Mouse (Mus musculus) myocyte (in vitro differentiated cells): Measurements from ENCODE around the gene Os9.

ENCODE experiments used
- MAX ChIP-seq: IDR thresholded peaks from one replicate; pipeline ENCODE4 v1.6.1; 2011; ENCODE audit warnings: low read depth, mild to moderate bottlenecking, control low read depth
- MYOD1 ChIP-seq, 3 experiments: IDR thresholded peaks; one replicate each; pipeline ENCODE4 v1.6.1; 2011; ENCODE audit warnings: control low read depth in 2 of 3, low read depth in 2 of 3, mild to moderate bottlenecking in 2 of 3, moderate library complexity in 1 of 3; ENCODE audit not compliant: insufficient read length in 2 of 3, control insufficient read depth in 1 of 3
- MYOG ChIP-seq, 3 experiments: IDR thresholded peaks; one replicate each; pipeline ENCODE4 v1.6.1; 2011; ENCODE audit warnings: control low read depth in 2 of 3, low read depth in 2 of 3, mild to moderate bottlenecking in 2 of 3; ENCODE audit not compliant: insufficient read length in 2 of 3, control insufficient read depth in 1 of 3, insufficient read depth in 1 of 3
- POLR2A ChIP-seq: IDR thresholded peaks from one replicate; pipeline ENCODE4 v1.6.1; 2011; ENCODE audit warnings: low read depth, mild to moderate bottlenecking, control low read depth, moderate library complexity; ENCODE audit not compliant: insufficient read length
- POLR2AphosphoS2 ChIP-seq: IDR thresholded peaks from one replicate; pipeline ENCODE4 v1.6.1; 2011; ENCODE audit warnings: low read depth, control low read depth; ENCODE audit not compliant: insufficient read length
- REST ChIP-seq: IDR thresholded peaks from one replicate; pipeline ENCODE4 v1.6.1; 2011; ENCODE audit warnings: mild to moderate bottlenecking, control low read depth, moderate library complexity; ENCODE audit not compliant: insufficient read depth, insufficient read length
- SRF ChIP-seq: IDR thresholded peaks from one replicate; pipeline ENCODE4 v1.6.1; 2011; ENCODE audit warnings: low read depth; ENCODE audit not compliant: control insufficient read depth, insufficient read length
- TCF12 ChIP-seq: IDR thresholded peaks from one replicate; pipeline ENCODE4 v1.6.1; 2011; ENCODE audit warnings: mild to moderate bottlenecking, control low read depth; ENCODE audit not compliant: poor library complexity, insufficient read depth, severe bottlenecking
- USF1 ChIP-seq: IDR thresholded peaks from one replicate; pipeline ENCODE4 v1.6.1; 2011; ENCODE audit warnings: low read depth, mild to moderate bottlenecking, control low read depth, moderate library complexity

DNA sequence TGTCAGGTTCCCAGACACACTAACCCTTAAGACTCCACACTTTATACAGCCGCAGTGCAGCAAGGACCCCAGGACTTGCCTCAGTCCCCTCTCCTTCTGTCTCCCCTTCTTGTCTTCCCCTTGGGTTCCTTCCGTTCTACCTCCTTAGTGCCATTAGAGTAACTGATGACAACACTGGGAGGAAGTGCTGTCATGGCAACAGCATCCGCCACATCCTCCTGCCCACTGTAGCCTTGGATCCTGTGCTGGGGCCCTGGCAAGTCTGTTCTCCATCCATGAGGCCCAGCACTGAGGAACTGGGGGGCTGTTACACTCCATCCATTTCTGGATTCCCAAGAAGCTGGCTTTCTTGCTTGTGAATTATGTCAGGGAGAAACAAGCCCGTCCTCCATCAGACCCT lies 44.8 kb downstream of the Os9 start:
- TF ChIP-seq USF1 (no peak), POLR2AphosphoS2 (no peak), POLR2A (no peak), TCF12 (no peak), MAX (no peak), REST (no peak), MYOG (IDR thresholded peaks at IDR 0.05; ENCODE audit: control insufficient read depth in 1 of 3, insufficient read depth in 1 of 3, insufficient read length in 2 of 3, low read depth in 2 of 3) (no peak), SRF (no peak), MYOD1 (IDR thresholded peaks at IDR 0.05; ENCODE audit: control insufficient read depth in 1 of 3, insufficient read length in 2 of 3, low read depth in 2 of 3) (no peak)
